Mouse (Mus musculus) embryonic facial prominence, embryonic 12.5 days (tissue): ENCODE data around the gene E2f6. TPM values are rescaled to one million over a fixed set of nuclear protein-coding genes. Genes with fewer than 3 reads are reported as not detected.

Experiments
- ATAC-seq: fragments of 200-750 bp; cut with Nextera tagmentation; 2 replicates; pipeline ENCODE4 v1.8.0; 2017; ENCODE audit not compliant: insufficient number of reproducible peaks, insufficient read depth, low FRiP score, low TSS enrichment
- H3K27ac ChIP-seq: fragments of 300-500 bp; sonication (generic); 2 replicates; pipeline ENCODE4 v1.5.1; 2016; ENCODE audit warnings: mild to moderate bottlenecking
- H3K27me3 ChIP-seq: fragments of 300-500 bp; sonication (generic); 2 replicates; pipeline ENCODE4 v1.6.1; 2016; ENCODE audit warnings: mild to moderate bottlenecking, moderate library complexity
- H3K36me3 ChIP-seq: fragments of 300-500 bp; sonication (generic); 2 replicates; pipeline ENCODE4 v1.6.1; 2016; ENCODE audit warnings: mild to moderate bottlenecking
- H3K4me1 ChIP-seq: fragments of 300-500 bp; sonication (generic); 2 replicates; pipeline ENCODE4 v1.6.1; 2016
- H3K4me2 ChIP-seq: fragments of 300-500 bp; sonication (generic); replicated peaks from 2 replicates; pipeline ENCODE4 v1.6.1; 2016; ENCODE audit warnings: mild to moderate bottlenecking, moderate library complexity
- H3K4me3 ChIP-seq: fragments of 300-500 bp; sonication (generic); 2 replicates; pipeline ENCODE4 v1.5.1; 2016; ENCODE audit warnings: mild to moderate bottlenecking
- H3K9ac ChIP-seq: fragments of 300-500 bp; sonication (generic); 2 replicates; pipeline ENCODE4 v1.6.1; 2016; ENCODE audit warnings: mild to moderate bottlenecking, moderate library complexity
- H3K9me3 ChIP-seq: fragments of 300-500 bp; sonication (generic); 2 replicates; pipeline ENCODE4 v1.6.1; 2016; ENCODE audit warnings: mild to moderate bottlenecking, moderate library complexity
- WGBS: fragments of 180-500 bp; shearing (Covaris S2); methylation state at CpG from one replicate; pipeline ENCODE4 v1.1.7; 2016; 5-methylcytosine and 5-hydroxymethylcytosine counted together
- polyA plus RNA-seq: library from polyadenylated mRNA; unstranded; fragments of >200 nt; fragmentation: Nextera tagmentation; extraction: Ambion mirVana; gene quantifications from 2 replicates; pipeline ENCODE4 v1.2.1, GENCODE M21; 2016

E2f6 gene
- polyA plus RNA-seq, 1 experiment from 2014 or later: 87.3 TPM

- 81% methylated on average over 3 of the region's 3 CpGs for WGBS
- Histone ChIP-seq H3K4me3 (no peak overlapping the region), H3K4me1 (no peaks in the 10 kb centered on the region), H3K36me3 (no peaks in the 10 kb centered on the region), H3K4me2 (no peak overlapping the region), H3K9ac (no peak overlapping the region), H3K27ac (no peak overlapping the region), H3K27me3 (no peaks in the 10 kb centered on the region), H3K9me3 (no peaks in the 10 kb centered on the region)
- no peak for ATAC-seq
Observed at GRCm38 (mm10) chr12:16780320-16780719, 30.4 kb upstream of the E2f6 start.

- no peaks in the 10 kb centered on the region for H3K4me1 ChIP-seq
- H3K9me3 ChIP-seq: no peaks in the 10 kb centered on the region
- H3K27ac ChIP-seq: no peak overlapping the region
- no peak overlapping the region for H3K9ac ChIP-seq
- no peaks in the 10 kb centered on the region for H3K27me3 ChIP-seq
- 88% methylated on average over 14 of the region's 14 CpGs for WGBS
- ATAC-seq: no peak
- H3K4me3 ChIP-seq: no peak overlapping the region
- no peaks in the 10 kb centered on the region for H3K36me3 ChIP-seq
- no peak overlapping the region for H3K4me2 ChIP-seq
Observed at GRCm38 (mm10) chr12:16781034-16781746, 29.6 kb upstream of the E2f6 start.

- no peaks in the 10 kb centered on the region for H3K27me3 ChIP-seq
- H3K27ac ChIP-seq: no peak overlapping the region
- 0 out of 2 replicates have a peak, but pooled peaks cover 6% of the 10 kb centered on the region for H3K4me1 ChIP-seq
- no peak for ATAC-seq
- H3K9me3 ChIP-seq: no peaks in the 10 kb centered on the region
- no peak overlapping the region for H3K9ac ChIP-seq
- no peak overlapping the region for H3K4me3 ChIP-seq
- H3K4me2 ChIP-seq: no peak overlapping the region
- H3K36me3 ChIP-seq: no peaks in the 10 kb centered on the region
- 60% methylated on average over 2 of the region's 2 CpGs for WGBS
Observed at GRCm38 (mm10) chr12:16788600-16788999, 22.2 kb upstream of the E2f6 start.

GRCm38 (mm10) chr12:16789199-16789598 is 21.6 kb upstream of the E2f6 start:
- H3K9ac ChIP-seq: no peak overlapping the region
- no peaks in the 10 kb centered on the region for H3K36me3 ChIP-seq
- no peaks in the 10 kb centered on the region for H3K27me3 ChIP-seq
- 0 out of 2 replicates have a peak, but pooled peaks cover 6% of the 10 kb centered on the region for H3K4me1 ChIP-seq
- no peak overlapping the region for H3K4me2 ChIP-seq
- no peak for ATAC-seq
- H3K4me3 ChIP-seq: no peak overlapping the region
- 27% methylated on average over 1 of the region's 1 CpGs for WGBS
- no peak overlapping the region for H3K27ac ChIP-seq
- H3K9me3 ChIP-seq: no peaks in the 10 kb centered on the region

GRCm38 (mm10) chr12:16789756-16790155 is 21.0 kb upstream of the E2f6 start:
- no peak for ATAC-seq
- no peak overlapping the region for H3K4me2 ChIP-seq
- no peak overlapping the region for H3K27ac ChIP-seq
- H3K4me3 ChIP-seq: no peak overlapping the region
- no peaks in the 10 kb centered on the region for H3K36me3 ChIP-seq
- no peaks in the 10 kb centered on the region for H3K27me3 ChIP-seq
- no peak overlapping the region for H3K9ac ChIP-seq
- 16% methylated on average over 4 of the region's 4 CpGs for WGBS
- 0 out of 2 replicates have a peak, but pooled peaks cover 6% of the 10 kb centered on the region for H3K4me1 ChIP-seq
- no peaks in the 10 kb centered on the region for H3K9me3 ChIP-seq

GRCm38 (mm10) chr12:16790456-16790855 is 20.3 kb upstream of the E2f6 start:
- Histone ChIP-seq H3K27me3 (no peaks in the 10 kb centered on the region), H3K4me1 (0 out of 2 replicates have a peak, but pooled peaks cover 6% of the 10 kb centered on the region), H3K4me2 (no peak overlapping the region), H3K36me3 (no peaks in the 10 kb centered on the region), H3K9ac (no peak overlapping the region), H3K9me3 (no peaks in the 10 kb centered on the region), H3K4me3 (no peak overlapping the region), H3K27ac (no peak overlapping the region)
- WGBS: 44% methylated on average over 4 of the region's 4 CpGs
- peak; percentile 48; the same call in 1 of the 2 replicates for ATAC-seq

- no peaks in the 10 kb centered on the region for H3K9me3 ChIP-seq
- no peak overlapping the region for H3K27ac ChIP-seq
- ATAC-seq: no peak
- no peak overlapping the region for H3K4me2 ChIP-seq
- no peak overlapping the region for H3K9ac ChIP-seq
- H3K4me1 ChIP-seq: 0 out of 2 replicates have a peak, but pooled peaks cover 6% of the 10 kb centered on the region
- H3K36me3 ChIP-seq: no peaks in the 10 kb centered on the region
- WGBS: 89% methylated on average over 4 of the region's 4 CpGs
- H3K4me3 ChIP-seq: no peak overlapping the region
- no peaks in the 10 kb centered on the region for H3K27me3 ChIP-seq
Observed at GRCm38 (mm10) chr12:16793371-16793770, 17.4 kb upstream of the E2f6 start.

- H3K4me2 ChIP-seq: no peak overlapping the region
- H3K36me3 ChIP-seq: no peaks in the 10 kb centered on the region
- no peak overlapping the region for H3K9ac ChIP-seq
- H3K4me3 ChIP-seq: no peak overlapping the region
- peaks cover 12% of the 10 kb centered on the region; the same call in 1 of the 2 replicates for H3K4me1 ChIP-seq
- WGBS: 76% methylated on average over 3 of the region's 3 CpGs
- H3K9me3 ChIP-seq: no peaks in the 10 kb centered on the region
- no peaks in the 10 kb centered on the region for H3K27me3 ChIP-seq
- no peak overlapping the region for H3K27ac ChIP-seq
- ATAC-seq: no peak
Observed at GRCm38 (mm10) chr12:16795781-16796180, 15.0 kb upstream of the E2f6 start.

GRCm38 (mm10) chr12:16798894-16799293 is 11.9 kb upstream of the E2f6 start:
- H3K4me3 ChIP-seq: no peak overlapping the region
- 14% methylated on average over 3 of the region's 3 CpGs for whole genome bisulfite sequencing
- no peak overlapping the region for H3K9ac ChIP-seq
- H3K9me3 ChIP-seq: no peaks in the 10 kb centered on the region
- H3K4me2 ChIP-seq: peak overlapping the region; percentile 89; the same call in 1 of the 2 replicates
- H3K36me3 ChIP-seq: no peaks in the 10 kb centered on the region
- no peak overlapping the region for H3K27ac ChIP-seq
- H3K27me3 ChIP-seq: no peaks in the 10 kb centered on the region
- ATAC-seq: no peak
- peaks cover 21% of the 10 kb centered on the region for H3K4me1 ChIP-seq

GRCm38 (mm10) chr12:16799928-16800258 is 10.9 kb upstream of the E2f6 start:
- H3K4me2 ChIP-seq: peak overlapping the region; percentile 89
- H3K4me1 ChIP-seq: peaks cover 21% of the 10 kb centered on the region
- H3K36me3 ChIP-seq: no peaks in the 10 kb centered on the region
- H3K4me3 ChIP-seq: peak overlapping the region; percentile 54
- no peaks in the 10 kb centered on the region for H3K27me3 ChIP-seq
- H3K9ac ChIP-seq: peak overlapping the region; percentile 73
- no peak overlapping the region for H3K27ac ChIP-seq
- 0 out of 2 replicates have a peak, but pooled peaks have one; percentile 52 for ATAC-seq
- no peaks in the 10 kb centered on the region for H3K9me3 ChIP-seq
- 0% methylated on average over 3 of the region's 6 CpGs for WGBS

GRCm38 (mm10) chr12:16800259-16800958 is 10.4 kb upstream of the E2f6 start, which contains the start of gene Greb1:
Gene Greb1, minus strand, starts transcription at chr12:16800886.
- Histone ChIP-seq H3K4me3 (peak within 1 kb of the TSS; percentile 54), H3K9ac (peak within 1 kb of the TSS; percentile 73), H3K27ac (no peak within 1 kb of the TSS), H3K4me1 (peaks cover 21% of the 10 kb centered on the region), H3K4me2 (peak within 1 kb of the TSS; percentile 89), H3K36me3 (no peaks in the 10 kb centered on the region), H3K9me3 (no peaks in the 10 kb centered on the region), H3K27me3 (no peaks in the 10 kb centered on the region)
- 0% methylated on average over 52 of the region's 53 CpGs for WGBS
- ATAC-seq: peak; percentile 62; the same call in 1 of the 2 replicates

- ATAC-seq: no peak; the same call in 1 of the 2 replicates
- Histone ChIP-seq H3K36me3 (no peaks in the 10 kb centered on the region), H3K27me3 (0 out of 2 replicates have a peak, but pooled peaks cover 1% of the 10 kb centered on the region), H3K4me2 (peak overlapping the region; percentile 89), H3K9me3 (no peaks in the 10 kb centered on the region), H3K4me3 (peak overlapping the region; percentile 54), H3K27ac (no peak overlapping the region), H3K9ac (peak overlapping the region; percentile 73), H3K4me1 (peaks cover 21% of the 10 kb centered on the region)
- WGBS: under 1% methylated on average over 12 of the region's 12 CpGs
Observed at GRCm38 (mm10) chr12:16800959-16801315, 9.8 kb upstream of the E2f6 start.
